Mouse (Mus musculus) induced T-regulatory cell, adult 2 months (primary cell): ENCODE data around the gene Kif22.

ENCODE experiments used
- DNase-seq: peaks from one replicate; pipeline ENCODE4 v3.0.0-alpha.2; 2012; ENCODE audit warnings: low read depth

Kif22 gene

DNA sequence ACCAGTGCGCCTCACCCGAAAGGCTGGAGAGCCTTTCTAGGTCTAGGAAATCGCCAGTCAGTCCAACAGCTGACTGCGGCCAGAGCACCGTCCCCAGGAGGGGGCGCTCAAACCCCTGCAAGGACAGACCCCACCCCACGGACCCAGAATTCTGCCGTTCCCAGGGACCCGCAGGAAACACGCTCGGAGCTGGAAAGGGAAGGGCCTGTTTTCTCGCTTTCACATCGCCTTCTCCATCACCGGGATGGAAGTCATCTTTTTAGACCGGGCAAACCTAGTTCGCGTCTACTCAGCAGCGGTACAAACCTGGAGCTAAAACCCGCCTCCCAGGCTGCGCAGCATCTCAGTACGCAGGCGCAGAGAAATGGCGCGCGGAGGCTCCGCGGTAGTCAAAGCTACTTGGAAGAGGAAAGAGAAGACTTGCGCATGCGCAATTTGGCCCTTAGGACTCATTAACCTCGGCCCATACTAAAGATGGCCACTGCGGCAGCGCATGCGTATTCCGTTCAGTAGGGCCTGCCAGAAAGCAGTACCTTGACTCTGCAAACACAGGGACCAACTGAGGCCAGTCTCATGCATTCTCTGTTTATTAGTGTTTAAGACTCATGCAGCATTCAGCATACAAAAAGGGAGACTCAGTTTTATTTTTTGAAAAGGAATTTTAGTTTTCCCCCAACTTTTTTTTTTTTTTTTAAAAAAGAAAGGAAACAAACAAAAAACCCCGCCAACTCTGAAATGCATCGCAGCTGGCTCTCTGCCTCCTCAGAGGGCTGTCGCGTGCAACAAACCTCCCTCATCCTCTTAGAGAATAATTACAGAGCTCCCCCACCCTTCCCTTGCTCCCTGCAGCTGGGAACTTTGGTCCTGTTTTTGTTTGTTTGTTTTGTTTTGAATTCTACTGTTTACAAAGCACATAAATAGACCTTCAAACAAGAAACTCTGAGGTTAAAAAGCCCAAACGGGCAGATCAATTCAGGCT is 25.0 kb downstream of the Kif22 start, which contains the start of gene Pagr1a:
Pagr1a (minus strand) TSS at position 382 of the 979 bp plus-strand sequence.
- peak; percentile 100 for DNase-seq

DNA sequence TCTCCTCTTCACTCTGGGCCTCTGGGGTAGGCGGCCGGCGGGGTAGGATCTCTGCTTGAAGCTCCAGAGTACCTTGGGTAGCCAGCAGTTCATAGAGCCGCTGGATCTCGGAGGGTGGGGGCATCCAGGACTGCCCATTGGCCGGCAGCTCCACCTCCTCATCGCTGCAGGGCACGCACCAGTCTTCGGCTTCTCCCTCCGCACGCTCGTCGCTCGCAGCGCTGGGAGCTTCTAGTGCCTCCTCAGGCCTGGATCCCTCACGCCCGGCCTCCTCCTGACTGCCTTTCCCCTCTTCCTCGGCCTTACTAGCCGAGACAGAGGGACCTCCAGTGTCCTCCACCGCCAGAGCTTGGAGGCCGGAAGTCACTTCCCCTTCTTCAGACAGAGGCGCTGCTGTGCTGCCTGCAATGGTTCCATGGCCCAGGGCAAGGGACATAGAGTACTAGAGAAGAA is 25.8 kb downstream of the Kif22 start:
- no peak for DNase-seq

DNA sequence TGATC is 26.0 kb downstream of the Kif22 start, which contains the start of gene Pagr1b:
Pagr1b (minus strand) TSS at position 4 of the 5 bp plus-strand sequence.
- DNase-seq = no peak

DNA sequence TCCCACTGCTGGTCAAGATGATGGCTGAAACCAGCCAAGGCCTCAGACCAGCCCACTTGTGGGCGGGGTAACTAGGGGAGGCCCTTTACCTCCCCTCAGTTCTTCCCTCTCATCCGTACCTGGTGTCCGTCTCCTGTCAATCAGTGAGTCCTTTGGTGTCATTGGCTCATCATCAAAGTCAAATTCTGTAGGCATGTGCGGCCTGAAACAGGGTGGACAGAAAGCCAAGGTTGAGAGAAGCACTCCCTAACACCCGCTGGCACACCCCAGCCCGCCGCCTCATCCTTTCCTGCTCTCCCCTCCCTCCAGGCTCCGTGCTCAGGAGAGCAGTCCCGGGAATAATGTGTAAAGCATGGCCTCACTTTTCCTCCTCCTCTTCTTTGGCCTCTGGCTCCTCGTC is 26.2 kb downstream of the Kif22 start:
- peak; percentile 64 for DNase-seq

DNA sequence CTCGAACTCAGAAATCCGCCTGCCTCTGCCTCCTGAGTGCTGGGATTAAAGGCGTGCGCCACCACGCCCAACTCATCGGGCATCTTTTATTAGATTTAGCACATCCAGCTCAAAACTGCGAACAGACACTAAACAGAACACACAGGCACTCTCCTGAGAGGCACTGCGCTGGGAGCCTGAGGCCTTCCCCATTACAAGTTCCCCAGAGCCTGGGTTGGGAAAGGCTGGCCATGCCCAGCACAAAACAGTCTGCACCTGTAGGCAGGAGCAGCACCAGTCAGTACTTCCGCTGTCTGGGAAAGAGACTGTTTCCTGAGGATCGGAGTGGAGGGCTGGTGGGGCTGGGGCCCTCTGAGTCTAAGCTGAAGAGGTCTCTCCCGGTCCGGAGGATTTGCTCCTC is 27.3 kb downstream of the Kif22 start:
- DNase-seq = no peak

DNA sequence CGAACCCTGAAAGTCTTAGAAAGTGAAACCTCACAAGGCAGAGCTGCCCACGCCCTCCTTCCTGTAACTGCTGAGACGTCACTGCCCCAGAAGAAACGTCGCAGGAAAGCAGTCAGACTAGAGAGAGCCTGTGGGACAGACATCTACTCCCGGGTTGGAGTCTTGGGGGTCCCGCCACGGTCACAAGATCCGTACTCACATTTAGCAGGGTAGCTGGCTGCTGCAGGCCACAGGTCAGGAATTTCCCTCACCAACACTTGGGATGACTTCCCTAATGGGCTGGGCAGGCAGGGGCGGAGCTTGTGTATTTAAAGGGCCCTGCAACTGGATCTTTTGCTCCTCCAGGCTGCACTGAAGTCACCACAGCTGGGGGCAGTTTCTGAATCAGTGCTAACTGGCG is 28.0 kb downstream of the Kif22 start, which contains the start of gene Mvp:
Mvp (minus strand) TSS at position 302 of the 400 bp plus-strand sequence.
- peak; percentile 91 for DNase-seq

DNA sequence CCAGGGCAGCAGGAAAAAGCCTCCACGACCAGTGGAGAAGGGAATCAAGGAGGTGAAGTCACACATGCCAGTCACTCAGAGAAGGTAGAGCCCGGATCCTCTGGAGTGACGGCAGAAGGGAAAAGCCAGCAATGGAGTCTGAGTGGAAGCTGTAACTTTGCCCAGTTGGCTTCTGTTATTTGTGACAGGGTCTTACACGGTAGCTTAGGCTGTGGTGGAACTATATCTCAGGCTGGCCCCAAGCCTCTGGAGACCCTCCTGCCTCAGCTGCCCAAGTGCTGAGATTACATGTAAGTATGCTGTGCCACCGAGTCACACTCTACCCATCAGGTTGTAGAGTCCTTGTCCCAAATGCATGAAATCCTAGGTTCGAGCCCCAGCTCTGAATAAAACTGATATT is 28.9 kb downstream of the Kif22 start:
- DNase-seq = no peak

DNA sequence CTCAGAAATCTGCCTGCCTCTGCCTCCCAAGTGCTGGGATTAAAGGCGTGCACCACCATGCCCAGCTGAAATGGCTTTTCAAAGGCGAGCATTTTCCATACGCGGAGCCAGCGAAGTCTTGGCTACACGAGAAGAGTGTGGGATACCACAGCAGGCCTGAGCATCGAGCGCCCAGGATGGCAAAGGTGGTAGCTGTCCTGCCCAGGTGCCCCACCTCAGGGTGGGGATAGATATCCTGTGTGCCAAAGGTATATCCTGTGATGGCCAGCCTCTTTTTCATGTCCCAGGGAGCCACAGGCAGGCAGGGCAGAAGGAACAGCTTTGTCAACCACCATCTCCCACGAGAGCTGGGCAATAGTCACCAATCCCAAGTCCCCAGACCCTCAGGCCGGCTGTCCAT is 29.4 kb downstream of the Kif22 start:
- DNase-seq = no peak

DNA sequence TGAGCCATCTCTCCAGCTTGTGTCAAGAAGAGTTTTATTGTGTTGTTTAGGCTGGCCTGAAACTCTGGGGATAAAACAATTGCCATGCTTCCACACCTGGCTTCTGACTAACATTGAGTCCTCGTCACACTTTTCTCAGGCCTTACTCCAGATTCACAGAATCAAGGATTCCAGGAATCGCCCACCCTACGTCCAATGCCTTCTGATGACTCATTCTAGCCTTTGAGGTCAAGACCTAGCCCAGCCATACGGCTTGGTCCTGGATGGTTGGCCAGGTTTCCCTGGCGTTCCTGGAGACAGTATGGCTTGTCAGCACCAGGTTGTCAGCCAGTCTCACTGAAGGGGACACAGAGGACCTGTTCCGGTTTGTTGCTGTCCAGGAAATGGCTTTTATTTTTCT is 29.9 kb downstream of the Kif22 start:
- no peak for DNase-seq

DNA sequence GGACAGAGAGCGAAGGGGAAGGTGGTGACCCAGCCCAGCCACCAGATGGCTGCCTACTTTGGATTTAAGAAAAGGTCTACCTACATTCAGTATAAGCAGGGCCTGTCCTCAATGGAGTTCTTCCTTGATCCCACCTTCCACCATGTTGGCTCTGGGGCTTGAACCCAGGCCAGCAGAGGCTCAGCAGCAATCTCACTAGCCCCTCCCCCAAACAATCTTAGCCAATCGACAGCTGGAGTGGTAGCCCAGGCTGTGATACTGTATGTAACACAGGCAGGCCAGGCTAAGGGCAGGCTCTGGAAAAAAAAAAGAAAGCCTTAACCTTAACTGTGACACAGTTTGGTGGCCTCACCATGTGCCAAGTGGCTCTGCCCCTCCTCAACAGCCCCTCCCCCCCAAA is 30.6 kb downstream of the Kif22 start:
- DNase-seq = no peak

DNA sequence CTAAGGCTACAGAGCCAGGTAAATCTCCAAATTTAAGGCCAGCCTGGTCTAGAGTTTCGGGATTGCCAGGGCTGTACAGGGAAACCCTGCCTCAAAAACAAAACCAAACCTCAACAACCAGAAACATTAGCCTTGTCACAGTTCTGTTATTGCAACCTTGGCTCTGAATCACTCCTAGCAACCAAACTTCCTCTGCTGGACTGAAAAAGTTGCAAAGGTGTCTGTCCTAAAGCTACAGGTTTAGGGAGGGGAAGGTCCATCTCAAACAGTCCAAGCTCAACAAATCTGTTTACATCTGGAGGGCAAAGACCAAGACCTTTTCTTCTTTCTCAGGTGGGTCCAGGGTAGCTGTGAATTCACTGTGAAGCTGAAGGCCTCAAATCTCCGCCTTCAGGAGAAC is 31.2 kb downstream of the Kif22 start:
- DNase-seq = no peak

DNA sequence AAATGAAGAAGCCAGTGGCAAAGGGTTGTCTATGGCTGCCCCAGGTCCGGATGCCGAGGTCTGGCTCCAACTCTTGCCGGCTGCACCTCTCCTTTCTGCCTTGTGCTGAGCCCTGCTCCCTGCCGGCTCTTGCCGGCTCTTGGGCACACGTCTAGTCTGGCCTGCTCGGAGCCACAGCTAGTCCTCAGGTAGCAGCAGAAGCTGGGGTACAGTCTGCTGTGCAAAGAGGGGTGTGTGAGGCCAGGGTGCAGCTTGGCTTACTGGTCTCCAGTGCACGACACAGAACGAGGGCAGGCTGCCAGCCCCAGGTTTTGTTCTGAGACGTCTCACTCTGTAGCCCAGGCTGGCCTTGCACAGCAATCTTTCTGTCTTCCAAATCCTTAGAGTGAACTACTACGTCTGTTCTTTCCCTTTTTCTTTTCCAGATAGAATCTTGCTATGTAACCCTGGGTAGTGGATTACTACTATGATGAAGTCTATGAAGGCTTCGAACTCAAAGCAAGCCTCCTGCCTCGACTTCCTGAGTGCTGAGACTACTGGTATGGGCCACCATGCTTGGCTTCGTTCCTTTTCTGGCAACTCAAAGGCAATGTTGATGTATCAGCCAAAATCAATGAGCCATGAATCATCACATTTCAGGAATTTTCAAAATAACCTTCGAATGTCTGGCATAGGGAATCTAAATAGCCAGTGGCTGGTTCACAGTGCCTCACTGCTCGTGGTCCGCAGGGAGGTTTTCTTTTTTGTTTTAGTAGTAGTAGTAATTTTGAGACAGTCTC is 32.8 kb downstream of the Kif22 start:
- DNase-seq = no peak

DNA sequence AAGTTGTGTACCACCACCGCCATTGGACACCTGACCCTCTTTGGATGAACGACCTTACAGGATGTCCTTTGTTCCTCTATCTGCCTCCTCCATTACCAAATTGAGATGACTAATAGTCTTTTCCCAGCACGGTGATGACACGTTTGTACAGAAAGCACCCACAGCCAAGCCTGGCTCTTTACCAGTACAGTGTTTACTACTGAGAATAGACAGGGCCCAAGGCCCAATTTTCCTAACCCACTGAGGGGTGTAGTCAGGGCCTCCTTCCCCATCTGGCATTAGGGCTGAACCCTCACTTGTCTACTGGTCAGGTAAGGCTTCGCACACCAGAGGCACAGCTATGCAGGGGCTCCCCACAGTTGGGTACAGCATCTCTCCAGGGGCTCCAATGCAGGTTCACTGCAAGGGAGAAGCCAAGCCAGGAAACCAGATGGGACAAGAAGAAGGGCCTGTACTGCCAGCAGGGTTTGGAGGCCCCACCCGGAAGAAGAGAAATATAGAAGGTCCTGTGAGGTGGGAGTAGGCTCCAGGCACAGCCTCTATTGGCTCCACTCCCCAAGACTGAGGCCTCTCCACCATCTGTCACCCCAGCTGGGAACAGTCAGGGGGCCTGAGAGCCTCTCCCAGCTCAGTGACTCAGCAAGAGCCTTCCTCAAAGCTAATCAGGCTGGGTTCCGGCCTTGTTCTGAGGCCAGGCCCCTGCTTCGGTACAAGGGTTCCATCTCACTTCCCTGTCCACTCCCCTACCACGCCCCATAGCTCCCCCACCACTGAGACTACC is 33.8 kb downstream of the Kif22 start:
- no peak for DNase-seq

DNA sequence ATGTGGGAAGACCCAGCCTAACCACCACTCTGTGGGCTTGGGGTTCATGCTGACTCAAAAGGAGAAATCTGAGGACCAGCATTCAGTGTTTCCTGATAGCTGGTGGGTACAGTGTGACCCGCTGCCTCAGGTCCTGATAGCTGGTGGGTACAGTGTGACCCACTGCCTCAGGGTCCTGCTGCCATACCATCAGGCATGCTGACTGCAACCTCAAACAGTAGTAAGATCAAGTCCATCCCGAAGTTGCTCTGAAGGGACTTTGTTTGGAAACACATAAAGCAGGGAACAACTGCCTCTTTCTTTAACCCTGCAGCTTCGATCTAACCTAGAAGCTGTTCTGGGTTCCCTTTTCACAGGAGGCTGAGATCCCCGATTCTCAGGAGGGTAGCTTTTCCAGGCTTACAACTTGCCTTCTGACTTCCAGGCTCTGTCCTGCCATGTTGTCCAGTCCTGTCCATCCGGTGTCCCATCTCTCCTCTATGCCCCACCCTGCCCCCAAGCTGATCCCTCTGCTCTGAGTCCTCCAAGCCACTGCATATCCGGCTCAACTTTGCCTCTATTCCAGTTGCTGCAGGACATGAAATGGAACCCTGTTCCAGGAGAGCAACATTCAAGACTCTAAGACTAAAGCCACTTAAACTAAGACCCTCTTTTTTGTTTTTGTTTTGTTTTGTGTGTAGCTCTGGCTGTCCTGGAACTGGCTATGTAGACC is 34.8 kb downstream of the Kif22 start:
- DNase-seq = peak; percentile 21

DNA sequence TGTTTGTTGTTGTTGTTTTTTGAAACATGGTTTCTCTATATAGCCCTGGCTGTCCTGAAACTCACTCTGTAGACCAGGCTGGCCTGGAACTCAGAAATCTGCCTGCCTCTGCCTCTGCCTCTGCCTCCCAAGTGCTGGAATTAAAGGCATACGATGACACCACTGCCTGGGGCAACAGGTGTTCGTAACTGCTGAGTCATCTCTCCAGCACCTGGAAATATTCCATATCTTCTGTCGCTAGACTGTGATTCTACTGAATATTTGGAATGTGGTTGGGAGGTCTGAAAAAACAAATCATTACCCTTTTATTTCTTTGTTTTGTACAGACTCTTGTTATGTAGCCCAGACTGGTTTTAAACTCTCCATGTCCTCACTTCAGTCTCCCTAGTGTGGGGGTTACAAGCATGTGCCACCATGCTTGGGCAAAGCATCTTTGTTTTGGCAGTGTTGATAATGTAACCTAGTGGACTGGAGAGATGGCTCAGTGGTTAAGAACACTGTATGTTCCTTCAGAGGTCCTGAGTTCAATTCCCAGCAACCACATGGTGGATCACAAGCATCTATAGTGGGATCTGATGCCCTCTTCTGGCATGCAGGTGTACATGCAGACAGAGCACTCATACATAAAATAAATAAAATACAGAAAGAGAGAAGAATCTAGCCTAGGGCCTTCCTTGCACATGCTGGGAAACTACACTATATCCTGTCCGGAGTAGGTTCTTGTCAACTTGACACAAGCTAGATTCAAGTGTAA is 38.0 kb downstream of the Kif22 start:
- DNase-seq = no peak

DNA sequence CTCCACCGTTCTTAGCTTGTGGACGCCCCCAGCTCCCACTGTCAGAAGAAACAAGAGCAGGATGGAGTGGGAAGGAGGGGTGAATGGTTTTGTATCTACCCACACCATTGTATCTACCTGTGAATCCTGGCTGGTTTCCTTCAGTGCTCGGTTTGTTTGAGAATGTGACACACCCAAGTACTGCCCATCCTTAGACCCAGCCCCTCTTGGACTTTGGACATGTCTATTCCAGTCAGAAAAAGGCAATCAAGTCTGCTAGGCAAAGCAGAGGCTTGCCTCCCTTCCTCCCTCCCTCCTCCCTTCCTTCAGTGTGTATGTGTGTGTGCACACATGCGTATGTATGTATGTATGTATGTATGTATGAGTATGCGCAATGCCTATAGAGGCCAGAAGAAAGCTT is 38.7 kb downstream of the Kif22 start:
- DNase-seq = no peak

DNA sequence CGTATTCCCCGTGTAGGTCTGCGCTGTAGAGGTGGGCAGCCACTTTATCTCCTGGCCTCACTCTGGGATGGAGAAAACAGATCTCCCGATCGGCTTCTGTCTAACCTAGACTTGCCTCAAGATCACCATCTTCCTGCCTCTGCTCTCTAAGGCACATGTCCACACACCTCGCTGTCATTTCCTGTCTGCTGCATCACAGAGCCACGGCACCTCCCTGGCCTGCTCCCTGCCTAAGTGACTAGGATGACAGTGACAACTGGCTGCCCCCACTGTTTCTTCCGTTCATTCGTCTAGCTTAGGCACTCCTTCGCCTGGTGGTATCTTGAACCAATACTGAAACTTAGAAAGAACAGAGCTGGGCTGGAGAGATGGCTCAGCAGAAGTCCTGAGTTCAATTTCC is 42.7 kb downstream of the Kif22 start:
- DNase-seq = peak; percentile 66

DNA sequence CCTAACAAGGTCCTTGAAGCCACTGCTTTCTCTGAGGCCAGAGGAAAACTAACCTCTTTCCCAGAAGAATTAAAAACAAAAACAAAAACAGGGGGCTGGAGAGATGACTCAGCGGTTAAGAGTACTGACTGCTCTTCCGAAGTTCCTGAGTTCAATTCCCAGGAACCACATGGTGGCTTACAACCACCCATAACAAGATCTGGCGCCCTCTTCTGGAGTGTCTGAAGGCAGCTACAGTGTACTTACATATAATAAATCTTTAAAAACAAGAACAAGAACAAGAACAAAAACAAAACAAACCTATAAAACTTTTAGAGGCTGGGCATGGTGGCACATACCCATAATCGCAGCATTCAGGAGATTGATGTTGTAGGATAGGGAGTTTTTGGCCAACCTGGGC is 45.8 kb downstream of the Kif22 start:
- no peak for DNase-seq

DNA sequence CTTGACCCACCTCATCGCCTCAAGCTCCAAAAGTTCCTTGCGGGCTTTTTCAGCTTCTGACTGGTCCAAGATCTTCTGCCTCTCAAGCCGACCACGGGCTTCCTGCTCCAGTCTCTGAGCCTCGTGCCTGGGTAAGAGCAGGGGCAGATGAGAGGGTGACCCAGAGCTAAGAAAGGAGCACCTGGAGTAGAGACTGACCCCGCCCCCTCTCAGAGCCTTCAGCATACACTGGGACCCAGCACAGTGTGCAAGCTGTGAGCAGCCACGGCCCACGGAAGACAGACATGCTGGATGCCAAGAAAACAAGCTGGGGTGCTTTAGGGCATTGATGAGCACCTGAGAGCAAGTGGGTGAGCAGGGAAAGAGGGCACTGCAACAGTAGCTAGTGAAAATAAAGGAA is 53.5 kb downstream of the Kif22 start:
- no peak for DNase-seq

DNA sequence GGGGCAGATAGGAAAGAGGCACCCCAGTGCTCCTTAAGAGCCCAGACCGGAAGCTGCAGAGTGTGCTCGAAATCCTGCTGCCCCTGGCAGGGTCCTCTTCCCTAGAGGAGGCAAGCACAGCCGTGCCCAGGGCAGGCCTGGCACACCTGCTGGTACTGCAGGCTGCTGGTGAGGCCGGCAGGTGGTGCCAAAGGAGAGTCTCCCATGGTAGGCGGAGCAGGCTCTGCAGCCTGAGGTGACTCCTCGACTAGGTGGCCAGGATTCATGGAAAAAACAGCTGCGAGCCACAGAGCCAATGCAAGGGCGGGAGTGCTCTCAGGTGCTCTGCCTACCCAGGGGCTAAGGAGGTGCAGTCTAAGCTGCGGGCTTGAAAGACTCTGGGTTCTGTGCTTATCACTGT is 56.0 kb downstream of the Kif22 start:
- peak; percentile 48 for DNase-seq

DNA sequence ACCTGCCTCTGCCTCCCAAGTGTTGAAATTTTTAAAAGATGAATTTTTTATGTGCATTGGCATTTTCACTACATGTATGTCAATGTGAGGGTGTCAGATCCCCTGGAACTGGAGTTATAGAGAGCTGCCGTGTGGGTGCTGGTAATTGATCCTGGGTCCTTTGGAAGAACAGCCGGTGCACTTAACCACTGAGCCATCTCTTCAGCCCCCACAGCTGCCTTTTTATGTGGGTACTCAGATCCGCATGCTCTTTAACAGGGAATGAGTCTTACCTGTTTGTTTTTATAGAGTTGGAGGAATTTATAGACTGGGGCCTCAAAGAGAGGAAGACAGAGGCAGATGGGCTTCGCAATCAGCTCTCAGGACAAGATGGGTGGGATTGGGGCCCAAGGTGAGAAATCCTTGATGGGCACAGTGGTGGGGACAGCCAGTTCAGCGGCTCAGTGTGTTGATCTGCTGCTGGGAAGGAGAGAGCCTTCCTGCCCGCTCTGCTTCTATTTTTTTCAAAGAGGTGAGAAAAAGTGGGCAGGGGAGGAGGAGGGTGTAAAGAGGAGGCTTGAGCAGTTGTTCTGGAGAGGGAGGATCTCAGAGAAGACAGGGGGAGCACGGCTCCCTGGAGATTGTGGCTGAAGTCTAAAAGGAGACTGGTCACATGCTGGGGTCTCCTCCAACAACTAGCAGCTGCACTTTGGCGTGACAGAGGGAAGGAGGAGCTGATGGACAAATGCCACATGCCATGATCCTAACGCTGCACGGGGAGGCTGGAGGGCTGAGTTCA is 57.4 kb downstream of the Kif22 start:
- DNase-seq = no peak
